Mouse (Mus musculus): ENCODE measurements around the gene Plce1. TPM values are rescaled to one million over a fixed set of nuclear protein-coding genes. Genes with fewer than 3 reads are reported as not detected.

Gene Plce1
- total and polyA plus RNA-seq, 3 experiments = not detected

GRCm38 (mm10) chr19:38657980-38658379, 177.1 kb downstream of the Plce1 start:
- no peaks in the 10 kb centered on the region for H3K9me3 ChIP-seq (replicated peaks; ENCODE audit: insufficient read depth, low read length)
- H3K27me3 ChIP-seq (ENCODE audit: control insufficient read depth in 1 of 2, insufficient read depth in 2 of 2, low read length in 2 of 2) = peaks cover 0 to 1% of the 10 kb centered on the region in 2 experiments; a peak in 2 of 4 replicates
- no peaks in the 10 kb centered on the region for H3K36me3 ChIP-seq (ENCODE audit: control insufficient read depth in 1 of 2, insufficient read depth in 2 of 2, low read length in 2 of 2)
- no peak for DNase-seq (ENCODE audit: low read depth, low spot score)
- H3K79me2 ChIP-seq (ENCODE audit: control insufficient read depth, insufficient read depth, low read length, poor library complexity) = no peaks in the 10 kb centered on the region
- H3K4me3 ChIP-seq (ENCODE audit: control insufficient read depth in 1 of 2, insufficient read depth in 1 of 2, low read depth in 2 of 2, low read length in 2 of 2) = no peak overlapping the region
- H3K4me1 ChIP-seq (ENCODE audit: control insufficient read depth in 1 of 2, insufficient read depth in 2 of 2, low read length in 2 of 2) = no peaks in the 10 kb centered on the region
- TF ChIP-seq UBTF (IDR thresholded peaks at IDR 0.05; ENCODE audit: borderline replicate concordance, insufficient read depth, low read depth, low read length) = no peak
- no peak for TF ChIP-seq TCF12 (IDR thresholded peaks at IDR 0.05; ENCODE audit: low read depth, low read length)
- no peak for TF ChIP-seq POLR2AphosphoS5 (IDR thresholded peaks at IDR 0.05; ENCODE audit: borderline replicate concordance, low read depth, low read length)
- no peak for TF ChIP-seq MYB (IDR thresholded peaks at IDR 0.05; ENCODE audit: low read depth, low read length)
- no peak for TF ChIP-seq POLR2AphosphoS2 (IDR thresholded peaks at IDR 0.05; ENCODE audit: low read length)
- no peak for TF ChIP-seq USF2 (IDR thresholded peaks at IDR 0.05; ENCODE audit: borderline replicate concordance in 1 of 2, insufficient read depth in 1 of 2, low read depth in 1 of 2, low read length in 2 of 2)
- no peak for TF ChIP-seq TAL1 (IDR thresholded peaks at IDR 0.05; ENCODE audit: low read length)
- no peak for TF ChIP-seq ETS1 (IDR thresholded peaks at IDR 0.05; ENCODE audit: low read depth, low read length)
- TF ChIP-seq GABPA (IDR thresholded peaks at IDR 0.05; ENCODE audit: low read depth, low read length) = no peak
- H3K9ac ChIP-seq (ENCODE audit: control insufficient read depth, low read depth, low read length, poor library complexity, severe bottlenecking) = no peak overlapping the region
- H3K27ac ChIP-seq (ENCODE audit: control insufficient read depth, low read depth, low read length) = no peak overlapping the region

- H3K27ac ChIP-seq (ENCODE audit: control insufficient read depth, low read depth, low read length) = no peak overlapping the region
- H3K36me3 ChIP-seq (ENCODE audit: control insufficient read depth in 1 of 2, insufficient read depth in 2 of 2, low read length in 2 of 2) = no peaks in the 10 kb centered on the region
- H3K9me3 ChIP-seq (replicated peaks; ENCODE audit: insufficient read depth, low read length) = no peaks in the 10 kb centered on the region
- TF ChIP-seq HCFC1 (IDR thresholded peaks at IDR 0.05; ENCODE audit: low read depth, low read length) (no peak), ZC3H11A (IDR thresholded peaks at IDR 0.05; ENCODE audit: low read depth, low read length) (no peak), UBTF (IDR thresholded peaks at IDR 0.05; ENCODE audit: borderline replicate concordance, insufficient read depth, low read depth, low read length) (no peak), GABPA (IDR thresholded peaks at IDR 0.05; ENCODE audit: low read depth, low read length) (no peak), BHLHE40 (IDR thresholded peaks at IDR 0.05; ENCODE audit: borderline replicate concordance, low read depth, low read length) (no peak), ZKSCAN1 (IDR thresholded peaks at IDR 0.05; ENCODE audit: low read depth, low read length) (no peak), ELF1 (IDR thresholded peaks at IDR 0.05; ENCODE audit: low read depth, low read length) (no peak), TCF12 (IDR thresholded peaks at IDR 0.05; ENCODE audit: low read depth, low read length) (no peak), EP300 (IDR thresholded peaks at IDR 0.05; ENCODE audit: low read depth in 1 of 2, low read length in 2 of 2) (no peak), SMC3 (IDR thresholded peaks at IDR 0.05; ENCODE audit: low read depth, low read length) (no peak), MYB (IDR thresholded peaks at IDR 0.05; ENCODE audit: low read depth, low read length) (no peak), MYC (IDR thresholded peaks at IDR 0.05; ENCODE audit: low read depth, low read length) (no peak), TBP (IDR thresholded peaks at IDR 0.05; ENCODE audit: low read depth, low read length) (no peak), MAZ (IDR thresholded peaks at IDR 0.05; ENCODE audit: low read depth, low read length) (no peak), TAL1 (IDR thresholded peaks at IDR 0.05; ENCODE audit: low read length) (no peak), MAFK (IDR thresholded peaks at IDR 0.05; ENCODE audit: borderline replicate concordance, low read depth, low read length) (no peak)
- H3K4me3 ChIP-seq (ENCODE audit: control insufficient read depth in 1 of 2, insufficient read depth in 1 of 2, low read depth in 2 of 2, low read length in 2 of 2) = no peak overlapping the region
- no peaks in the 10 kb centered on the region for H3K79me2 ChIP-seq (ENCODE audit: control insufficient read depth, insufficient read depth, low read length, poor library complexity)
- H3K4me1 ChIP-seq (ENCODE audit: control insufficient read depth in 1 of 2, insufficient read depth in 2 of 2, low read length in 2 of 2) = no peaks in the 10 kb centered on the region
- peaks cover 0 to 1% of the 10 kb centered on the region in 2 experiments; a peak in 2 of 4 replicates for H3K27me3 ChIP-seq (ENCODE audit: control insufficient read depth in 1 of 2, insufficient read depth in 2 of 2, low read length in 2 of 2)
- no peak overlapping the region for H3K9ac ChIP-seq (ENCODE audit: control insufficient read depth, low read depth, low read length, poor library complexity, severe bottlenecking)
- no peak for DNase-seq (ENCODE audit: low read depth, low spot score)
These were observed 184.5 kb downstream of the Plce1 start for GRCm38 (mm10) chr19:38665398-38665797.
